Mouse (Mus musculus) small intestine, adult 2 months (tissue): ENCODE measurements at regions not wholly inside any gene's neighbourhood (a gene's known extent, or its start where the extent isn't known, plus 50 kb on each side); places are given as distances from the start of the nearest gene placed in this dataset.

Experiments
- CTCF ChIP-seq: fragments of 200-500 bp; IDR thresholded peaks from 2 replicates; pipeline ENCODE4 v1.5.1; 2012; ENCODE audit warnings: low read depth, mild to moderate bottlenecking, control low read depth, inconsistent platforms, low read length, moderate library complexity, mixed read lengths; ENCODE audit not compliant: insufficient replicate concordance, insufficient read length; ENCODE audit errors: extremely low read depth
- POLR2A ChIP-seq: fragments of 200-500 bp; IDR thresholded peaks from 2 replicates; pipeline ENCODE4 v1.6.1; 2012; ENCODE audit warnings: low read depth, mild to moderate bottlenecking, control low read depth, inconsistent platforms, low read length, moderate library complexity

DNA sequence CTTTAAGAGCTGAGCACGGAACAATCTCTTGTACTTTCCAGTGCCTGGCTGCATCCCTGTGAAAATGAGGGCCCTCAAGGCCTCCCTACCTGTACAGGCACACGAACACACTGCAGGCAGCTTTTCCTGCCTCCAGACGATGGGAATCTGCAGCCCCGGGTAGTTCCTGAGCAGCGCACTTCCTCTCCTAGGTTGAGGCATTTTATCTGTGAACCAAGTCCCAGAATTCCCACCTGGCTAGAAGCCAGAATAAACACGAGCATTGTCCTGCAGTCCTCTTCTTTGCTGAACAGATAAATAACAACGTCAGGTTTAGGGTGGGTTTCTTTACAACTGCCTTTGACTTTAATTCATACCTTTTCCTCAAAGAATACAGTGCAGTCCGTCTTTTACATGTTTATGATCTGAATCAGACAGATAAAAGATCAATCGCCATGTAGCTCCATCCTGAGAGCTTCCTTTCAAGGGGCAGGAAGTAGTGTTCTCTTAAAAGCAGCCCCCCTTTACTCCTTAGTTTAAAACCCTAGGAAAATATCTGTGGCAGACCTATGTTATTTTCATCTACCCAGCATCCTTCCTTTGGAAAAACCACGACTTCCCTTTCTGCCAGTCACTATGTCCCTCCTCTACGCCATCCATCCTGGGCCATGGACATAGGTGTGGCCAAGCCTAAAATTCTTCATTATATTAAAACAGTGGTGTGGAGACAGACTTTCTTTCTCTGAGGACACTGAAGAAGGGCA is 75.3 kb upstream of the Bmp2k start:
- no peak for TF ChIP-seq CTCF
- no peak for TF ChIP-seq POLR2A
